Mouse (Mus musculus): ENCODE data around the gene Sult1d1. TPM values are rescaled to one million over a fixed set of nuclear protein-coding genes. Genes with fewer than 3 reads are reported as not detected.

Sult1d1 gene
- total RNA-seq (2014; rRNA removed) (not detected in 2 replicates), polyA plus RNA-seq (2015; fragmentation: Nextera tagmentation; extraction: Ambion mirVana) (not detected in 2 replicates)

- Histone ChIP-seq H3K9me3 (ENCODE audit: low read length) (no peaks in the 10 kb centered on the region), H3K4me2 (ENCODE audit: low read depth, low read length) (no peak within 1 kb of the TSS), H3K4me1 (ENCODE audit: insufficient read depth, low read length) (no peaks in the 10 kb centered on the region), H3K36me3 (ENCODE audit: insufficient read depth, low read length) (no peaks in the 10 kb centered on the region), H3K27ac (no peak within 1 kb of the TSS), H3K27me3 (ENCODE audit: insufficient read depth, low read length) (no peaks in the 10 kb centered on the region), H3K9ac (replicated peaks; ENCODE audit: low read length) (no peak within 1 kb of the TSS), H3K4me3 (ENCODE audit: low read length) (no peak within 1 kb of the TSS)
- WGBS, result 79% methylated on average over 5 of the region's 5 CpGs
- no peak for TF ChIP-seq CTCF (IDR thresholded peaks at IDR 0.05; ENCODE audit: low read depth)
- ATAC-seq, result no peak
- no peak for DNase-seq (ENCODE audit: low spot score)
Observed at GRCm38 (mm10) chr5:87568845-87569244, at the start of gene Sult1d1. Sult1d1 (minus strand) TSS chr5:87569027.

GRCm38 (mm10) chr5:87615128-87615390, 46.2 kb upstream of the Sult1d1 start:
- Histone ChIP-seq H3K27me3 (ENCODE audit: insufficient read depth, low read length) (no peaks in the 10 kb centered on the region), H3K4me3 (ENCODE audit: low read length) (no peak overlapping the region), H3K9ac (replicated peaks; ENCODE audit: low read length) (no peak overlapping the region), H3K4me1 (ENCODE audit: insufficient read depth, low read length) (no peaks in the 10 kb centered on the region), H3K9me3 (ENCODE audit: low read length) (no peaks in the 10 kb centered on the region), H3K36me3 (ENCODE audit: insufficient read depth, low read length) (no peaks in the 10 kb centered on the region), H3K27ac (no peak overlapping the region), H3K4me2 (ENCODE audit: low read depth, low read length) (no peak overlapping the region)
- ATAC-seq (no peak), DNase-seq (ENCODE audit: low spot score) (no peak)
- WGBS, result 85% methylated on average over 2 of the region's 2 CpGs
- TF ChIP-seq CTCF (IDR thresholded peaks at IDR 0.05; ENCODE audit: low read depth), result no peak

GRCm38 (mm10) chr5:87614364-87615127, 45.7 kb upstream of the Sult1d1 start:
- DNase-seq (ENCODE audit: low spot score) (no peak), ATAC-seq (no peak)
- Histone ChIP-seq H3K4me3 (ENCODE audit: low read length) (no peak overlapping the region), H3K27ac (no peak overlapping the region), H3K9ac (replicated peaks; ENCODE audit: low read length) (no peak overlapping the region), H3K27me3 (ENCODE audit: insufficient read depth, low read length) (no peaks in the 10 kb centered on the region), H3K36me3 (ENCODE audit: insufficient read depth, low read length) (no peaks in the 10 kb centered on the region), H3K4me1 (ENCODE audit: insufficient read depth, low read length) (no peaks in the 10 kb centered on the region), H3K9me3 (ENCODE audit: low read length) (no peaks in the 10 kb centered on the region), H3K4me2 (ENCODE audit: low read depth, low read length) (no peak overlapping the region)
- no peak for TF ChIP-seq CTCF (IDR thresholded peaks at IDR 0.05; ENCODE audit: low read depth)

GRCm38 (mm10) chr5:87601018-87601417, 32.2 kb upstream of the Sult1d1 start:
- no peaks in the 10 kb centered on the region for H3K27me3 ChIP-seq (ENCODE audit: insufficient read depth, low read length)
- WGBS, result 73% methylated on average over 3 of the region's 3 CpGs
- no peak overlapping the region for H3K4me3 ChIP-seq (ENCODE audit: low read length)
- H3K4me1 ChIP-seq (ENCODE audit: insufficient read depth, low read length), result no peaks in the 10 kb centered on the region
- H3K36me3 ChIP-seq (ENCODE audit: insufficient read depth, low read length), result no peaks in the 10 kb centered on the region
- H3K27ac ChIP-seq, result no peak overlapping the region
- DNase-seq (ENCODE audit: low spot score) (no peak), ATAC-seq (no peak)
- no peak overlapping the region for H3K9ac ChIP-seq (replicated peaks; ENCODE audit: low read length)
- H3K4me2 ChIP-seq (ENCODE audit: low read depth, low read length), result no peak overlapping the region
- no peak for TF ChIP-seq CTCF (IDR thresholded peaks at IDR 0.05; ENCODE audit: low read depth)
- H3K9me3 ChIP-seq (ENCODE audit: low read length), result no peaks in the 10 kb centered on the region

- no peaks in the 10 kb centered on the region for H3K36me3 ChIP-seq (ENCODE audit: insufficient read depth, low read length)
Observed at GRCm38 (mm10) chr5:87597891-87598290, 29.1 kb upstream of the Sult1d1 start.

GRCm38 (mm10) chr5:87591494-87591893, 22.7 kb upstream of the Sult1d1 start, which contains the start of gene Sult1e1:
Sult1e1 (minus strand) TSS chr5:87591594.
- ATAC-seq, result no peak
- no peak within 1 kb of the TSS for H3K9ac ChIP-seq (replicated peaks; ENCODE audit: low read length)
- no peak for TF ChIP-seq CTCF (IDR thresholded peaks at IDR 0.05; ENCODE audit: low read depth)
- no peaks in the 10 kb centered on the region for H3K27me3 ChIP-seq (ENCODE audit: insufficient read depth, low read length)
- H3K36me3 ChIP-seq (ENCODE audit: insufficient read depth, low read length), result no peaks in the 10 kb centered on the region
- no peak within 1 kb of the TSS for H3K27ac ChIP-seq
- no peak for DNase-seq (ENCODE audit: low spot score)
- 85% methylated on average over 5 of the region's 5 CpGs for WGBS
- no peaks in the 10 kb centered on the region for H3K4me1 ChIP-seq (ENCODE audit: insufficient read depth, low read length)
- H3K4me2 ChIP-seq (ENCODE audit: low read depth, low read length), result no peak within 1 kb of the TSS
- no peaks in the 10 kb centered on the region for H3K9me3 ChIP-seq (ENCODE audit: low read length)
- H3K4me3 ChIP-seq (ENCODE audit: low read length), result no peak within 1 kb of the TSS

More at GRCm38 (mm10) chr5:87597891-87598290, 29.1 kb upstream of the Sult1d1 start:
- TF ChIP-seq CTCF (IDR thresholded peaks at IDR 0.05; ENCODE audit: low read depth), result no peak
- H3K4me2 ChIP-seq (ENCODE audit: low read depth, low read length), result no peak overlapping the region
- no peaks in the 10 kb centered on the region for H3K9me3 ChIP-seq (ENCODE audit: low read length)
- 70% methylated on average over 2 of the region's 2 CpGs for WGBS
- no peak overlapping the region for H3K9ac ChIP-seq (replicated peaks; ENCODE audit: low read length)
- H3K4me1 ChIP-seq (ENCODE audit: insufficient read depth, low read length), result no peaks in the 10 kb centered on the region
- H3K27me3 ChIP-seq (ENCODE audit: insufficient read depth, low read length), result no peaks in the 10 kb centered on the region
- DNase-seq (ENCODE audit: low spot score), result no peak
- no peak overlapping the region for H3K27ac ChIP-seq
- no peak for ATAC-seq
- no peak overlapping the region for H3K4me3 ChIP-seq (ENCODE audit: low read length)

GRCm38 (mm10) chr5:87589916-87590315, 21.1 kb upstream of the Sult1d1 start:
- DNase-seq (ENCODE audit: low spot score) (no peak), ATAC-seq (no peak)
- 88% methylated on average over 2 of the region's 2 CpGs for WGBS
- Histone ChIP-seq H3K27ac (no peak overlapping the region), H3K9ac (replicated peaks; ENCODE audit: low read length) (no peak overlapping the region), H3K36me3 (ENCODE audit: insufficient read depth, low read length) (no peaks in the 10 kb centered on the region), H3K4me3 (ENCODE audit: low read length) (no peak overlapping the region), H3K27me3 (ENCODE audit: insufficient read depth, low read length) (no peaks in the 10 kb centered on the region), H3K4me1 (ENCODE audit: insufficient read depth, low read length) (no peaks in the 10 kb centered on the region), H3K4me2 (ENCODE audit: low read depth, low read length) (no peak overlapping the region), H3K9me3 (ENCODE audit: low read length) (no peaks in the 10 kb centered on the region)
- no peak for TF ChIP-seq CTCF (IDR thresholded peaks at IDR 0.05; ENCODE audit: low read depth)
